Mouse (Mus musculus): Measurements from ENCODE around the gene Aldh6a1. TPM values are rescaled to one million over a fixed set of nuclear protein-coding genes. Genes with fewer than 3 reads are reported as not detected.

The Aldh6a1 gene
- polyA plus RNA-seq (2012; fragmentation: generic; extraction: Trizol), result 1 to 10 TPM in 1 of 2 experiments, under 1 TPM in 1; 0.15 to 7.4 TPM

GRCm38 (mm10) chr12:84450718-84451646 is at the start of gene Aldh6a1, which contains the start of gene Lin52:
Gene Aldh6a1, minus strand, starts transcription at chr12:84451004.
Gene Lin52, plus strand, starts transcription at chr12:84451422.

DNA sequence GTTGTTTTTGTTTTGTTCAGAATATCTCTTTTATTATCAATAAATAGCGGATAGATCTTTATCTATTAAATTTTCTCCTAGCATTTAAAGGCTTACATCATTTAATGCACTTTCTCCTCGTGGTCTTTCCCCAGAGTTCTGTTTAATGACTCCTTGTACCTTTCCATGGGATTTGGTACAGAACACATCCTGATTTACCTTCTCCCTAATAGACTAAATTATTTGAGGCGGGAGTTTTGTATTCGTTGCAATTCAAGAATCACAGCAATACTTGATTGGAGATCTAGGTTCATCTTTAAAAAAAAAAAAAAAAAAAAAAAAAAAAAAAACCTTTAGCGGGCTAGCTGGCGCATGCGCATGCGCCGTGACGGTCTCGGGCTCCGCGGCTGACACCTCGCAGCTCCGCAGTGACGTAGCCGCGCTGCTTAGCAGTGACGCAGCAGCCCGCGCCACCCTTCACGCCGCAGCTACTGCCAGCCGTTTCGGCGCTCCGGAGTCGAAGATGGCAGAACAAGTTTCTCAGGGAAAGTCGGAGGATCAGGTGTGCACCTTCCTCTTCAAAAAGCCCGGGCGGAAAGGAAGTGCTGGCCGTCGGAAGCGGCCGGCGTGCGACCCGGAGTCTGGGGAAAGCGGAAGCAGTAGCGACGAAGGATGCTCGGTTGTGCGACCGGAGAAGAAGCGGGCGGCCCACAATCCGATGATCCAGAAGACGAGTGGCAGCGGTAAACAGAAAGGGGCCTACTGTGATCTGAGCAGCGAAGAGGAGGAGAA is 33.8 kb downstream of the Aldh6a1 start, which contains the start of gene Rnf113a2:
Gene Rnf113a2, plus strand, starts transcription at position 363 of the 771 bp plus-strand sequence.

GRCm38 (mm10) chr12:84408819-84409507 is 41.8 kb downstream of the Aldh6a1 start, which contains the start of the genes Entpd5 and Bbof1:
Gene Entpd5, minus strand, starts transcription at chr12:84409029.
Gene Bbof1, plus strand, starts transcription at chr12:84409071.

Other genes with a start within 250 kb of the Aldh6a1 start
- 1 to 10 TPM in 1 of 2 experiments, under 1 TPM in 1; 0.90 to 5.3 TPM for gene Elmsan1, start 232.1 kb downstream of the Aldh6a1 start, polyA plus RNA-seq (2012; fragmentation: generic; extraction: Trizol)
- gene Ptgr2, start 165.8 kb downstream of the Aldh6a1 start, polyA plus RNA-seq (2012; fragmentation: generic; extraction: Trizol), result under 1 TPM; 0.14 to 0.72 TPM
- 10 to 100 TPM in 1 of 2 experiments, 1 to 10 TPM in 1; 4.7 to 17.6 TPM for gene Zfp410, start 134.2 kb downstream of the Aldh6a1 start, polyA plus RNA-seq (2012; fragmentation: generic; extraction: Trizol)
- gene Coq6, start 89.3 kb downstream of the Aldh6a1 start, polyA plus RNA-seq (2012; fragmentation: generic; extraction: Trizol), result 10 to 100 TPM; 27.8 to 35.6 TPM
- gene Fam161b, start 89.2 kb downstream of the Aldh6a1 start, polyA plus RNA-seq (2012; fragmentation: generic; extraction: Trizol), result under 1 TPM; 0.07 to 0.90 TPM
- 1 to 10 TPM in 1 of 2 experiments, under 1 TPM in 1; 0.91 to 3.7 TPM for gene Entpd5, start 42.0 kb downstream of the Aldh6a1 start, polyA plus RNA-seq (2012; fragmentation: generic; extraction: Trizol)
- gene Bbof1, start 41.9 kb downstream of the Aldh6a1 start, polyA plus RNA-seq (2012; fragmentation: generic; extraction: Trizol), result under 1 TPM; 0.02 to 0.41 TPM
- 1 to 10 TPM in 1 of 2 experiments, under 1 TPM in 1; 0.15 to 1.2 TPM for gene Rnf113a2, start 33.8 kb downstream of the Aldh6a1 start, polyA plus RNA-seq (2012; fragmentation: generic; extraction: Trizol)
- 1 to 10 TPM in 1 of 2 experiments, under 1 TPM in 1; 0.30 to 2.5 TPM for gene Lin52, start 418 bp upstream of the Aldh6a1 start, polyA plus RNA-seq (2012; fragmentation: generic; extraction: Trizol)
- gene Vsx2, start 118.8 kb upstream of the Aldh6a1 start, polyA plus RNA-seq (2012; fragmentation: generic; extraction: Trizol), result under 1 TPM in 1 of 2 experiments, not detected in 1; 0.01 TPM
- gene Abcd4, start 166.4 kb upstream of the Aldh6a1 start, polyA plus RNA-seq (2012; fragmentation: generic; extraction: Trizol), result 10 to 100 TPM in 1 of 2 experiments, 1 to 10 TPM in 1; 4.1 to 12.5 TPM
- gene Vrtn, start 190.0 kb upstream of the Aldh6a1 start, polyA plus RNA-seq (2012; fragmentation: generic; extraction: Trizol), result not detected
- gene Syndig1l, start 247.8 kb upstream of the Aldh6a1 start, polyA plus RNA-seq (2012; fragmentation: generic; extraction: Trizol), result not detected